Mouse (Mus musculus): ENCODE data around the gene Cbx4. TPM values are rescaled to one million over a fixed set of nuclear protein-coding genes. Genes with fewer than 3 reads are reported as not detected.
"Not testable (repeated sequence)": the region's sequence is repeated elsewhere in the genome, so short reads cannot be mapped to it uniquely, and the experiment has no call there.

Cbx4 gene
- polyA plus RNA-seq, 1 experiment from 2014 or later: 4.8 TPM

- WGBS: 22% methylated on average over 8 of the region's 8 CpGs
- H3K27me3 ChIP-seq (ENCODE audit: control insufficient read depth, insufficient read depth, low read length): no peaks in the 10 kb centered on the region
- no peak overlapping the region for H3K4me2 ChIP-seq (ENCODE audit: low read depth, low read length)
- no peaks in the 10 kb centered on the region; the same call in 1 of the 2 replicates for H3K4me1 ChIP-seq (ENCODE audit: control insufficient read depth, insufficient read depth, low read length)
- no peak overlapping the region for H3K4me3 ChIP-seq (ENCODE audit: low read depth, low read length)
- DNase-seq (ENCODE audit: low spot score): no peak
- no peak for ATAC-seq (replicated peaks; ENCODE audit: insufficient number of reproducible peaks, low FRiP score, low TSS enrichment, low read depth)
- H3K36me3 ChIP-seq (replicated peaks; ENCODE audit: control insufficient read depth, insufficient read depth, low read depth, low read length): no peaks in the 10 kb centered on the region
- H3K27ac ChIP-seq (replicated peaks; ENCODE audit: low read depth, low read length): no peak overlapping the region
- H3K9ac ChIP-seq (replicated peaks; ENCODE audit: low read length): no peak overlapping the region
- no peaks in the 10 kb centered on the region for H3K9me3 ChIP-seq (replicated peaks; ENCODE audit: control insufficient read depth, low read length)
Measured at GRCm38 (mm10) chr11:119105748-119106147, 19.7 kb upstream of the Cbx4 start.

- Histone ChIP-seq H3K4me2 (ENCODE audit: low read depth, low read length) (no peak overlapping the region), H3K36me3 (replicated peaks; ENCODE audit: control insufficient read depth, insufficient read depth, low read depth, low read length) (no peaks in the 10 kb centered on the region), H3K27me3 (ENCODE audit: control insufficient read depth, insufficient read depth, low read length) (no peaks in the 10 kb centered on the region), H3K9me3 (replicated peaks; ENCODE audit: control insufficient read depth, low read length) (no peaks in the 10 kb centered on the region), H3K4me3 (ENCODE audit: low read depth, low read length) (no peak overlapping the region), H3K4me1 (ENCODE audit: control insufficient read depth, insufficient read depth, low read length) (no peaks in the 10 kb centered on the region; the same call in 1 of the 2 replicates), H3K27ac (replicated peaks; ENCODE audit: low read depth, low read length) (no peak overlapping the region), H3K9ac (replicated peaks; ENCODE audit: low read length) (no peak overlapping the region)
- 59% methylated on average over 7 of the region's 7 CpGs for WGBS
- ATAC-seq (replicated peaks; ENCODE audit: insufficient number of reproducible peaks, low FRiP score, low TSS enrichment, low read depth) (no peak), DNase-seq (ENCODE audit: low spot score) (no peak)
Measured at GRCm38 (mm10) chr11:119105071-119105609, 19.1 kb upstream of the Cbx4 start.

GRCm38 (mm10) chr11:119103991-119104390 lies 18.0 kb upstream of the Cbx4 start:
- Histone ChIP-seq H3K9ac (replicated peaks; ENCODE audit: low read length) (no peak overlapping the region), H3K4me3 (ENCODE audit: low read depth, low read length) (no peak overlapping the region), H3K4me2 (ENCODE audit: low read depth, low read length) (no peak overlapping the region), H3K4me1 (ENCODE audit: control insufficient read depth, insufficient read depth, low read length) (no peaks in the 10 kb centered on the region; the same call in 1 of the 2 replicates), H3K27ac (replicated peaks; ENCODE audit: low read depth, low read length) (no peak overlapping the region), H3K27me3 (ENCODE audit: control insufficient read depth, insufficient read depth, low read length) (no peaks in the 10 kb centered on the region), H3K36me3 (replicated peaks; ENCODE audit: control insufficient read depth, insufficient read depth, low read depth, low read length) (no peaks in the 10 kb centered on the region), H3K9me3 (replicated peaks; ENCODE audit: control insufficient read depth, low read length) (no peaks in the 10 kb centered on the region)
- WGBS: 85% methylated on average over 3 of the region's 3 CpGs
- no peak for ATAC-seq (replicated peaks; ENCODE audit: insufficient number of reproducible peaks, low FRiP score, low TSS enrichment, low read depth)
- no peak for DNase-seq (ENCODE audit: low spot score)

- not testable (repeated sequence) for H3K27ac ChIP-seq (replicated peaks; ENCODE audit: low read depth, low read length); H3K9ac ChIP-seq (replicated peaks; ENCODE audit: low read length); H3K27me3 ChIP-seq (ENCODE audit: control insufficient read depth, insufficient read depth, low read length); H3K36me3 ChIP-seq (replicated peaks; ENCODE audit: control insufficient read depth, insufficient read depth, low read depth, low read length); H3K4me1 ChIP-seq (ENCODE audit: control insufficient read depth, insufficient read depth, low read length); H3K4me3 ChIP-seq (ENCODE audit: low read depth, low read length); H3K4me2 ChIP-seq (ENCODE audit: low read depth, low read length); H3K9me3 ChIP-seq (replicated peaks; ENCODE audit: control insufficient read depth, low read length); DNase-seq (ENCODE audit: low spot score); ATAC-seq (replicated peaks; ENCODE audit: insufficient number of reproducible peaks, low FRiP score, low TSS enrichment, low read depth)
- 75% methylated on average over 4 of the region's 4 CpGs for WGBS
Measured at GRCm38 (mm10) chr11:119100355-119100754, 14.3 kb upstream of the Cbx4 start.

GRCm38 (mm10) chr11:119098202-119098601 lies 12.2 kb upstream of the Cbx4 start:
- ATAC-seq (replicated peaks; ENCODE audit: insufficient number of reproducible peaks, low FRiP score, low TSS enrichment, low read depth): no peak
- WGBS: 68% methylated on average over 4 of the region's 4 CpGs

GRCm38 (mm10) chr11:119095441-119095840 lies 9.4 kb upstream of the Cbx4 start:
- ATAC-seq (replicated peaks; ENCODE audit: insufficient number of reproducible peaks, low FRiP score, low TSS enrichment, low read depth) (no peak), DNase-seq (ENCODE audit: low spot score) (no peak)
- 47% methylated on average over 3 of the region's 3 CpGs for WGBS
- Histone ChIP-seq H3K4me3 (ENCODE audit: low read depth, low read length) (no peak overlapping the region), H3K9me3 (replicated peaks; ENCODE audit: control insufficient read depth, low read length) (no peaks in the 10 kb centered on the region), H3K27ac (replicated peaks; ENCODE audit: low read depth, low read length) (no peak overlapping the region), H3K36me3 (replicated peaks; ENCODE audit: control insufficient read depth, insufficient read depth, low read depth, low read length) (no peaks in the 10 kb centered on the region), H3K4me1 (ENCODE audit: control insufficient read depth, insufficient read depth, low read length) (no peaks in the 10 kb centered on the region; the same call in 1 of the 2 replicates), H3K9ac (replicated peaks; ENCODE audit: low read length) (no peak overlapping the region), H3K4me2 (ENCODE audit: low read depth, low read length) (no peak overlapping the region), H3K27me3 (ENCODE audit: control insufficient read depth, insufficient read depth, low read length) (peaks cover 5% of the 10 kb centered on the region)

More at GRCm38 (mm10) chr11:119098202-119098601, 12.2 kb upstream of the Cbx4 start:
- Histone ChIP-seq H3K36me3 (replicated peaks; ENCODE audit: control insufficient read depth, insufficient read depth, low read depth, low read length) (no peaks in the 10 kb centered on the region), H3K4me3 (ENCODE audit: low read depth, low read length) (no peak overlapping the region), H3K4me1 (ENCODE audit: control insufficient read depth, insufficient read depth, low read length) (no peaks in the 10 kb centered on the region), H3K27me3 (ENCODE audit: control insufficient read depth, insufficient read depth, low read length) (peaks cover 3% of the 10 kb centered on the region; the same call in 1 of the 2 replicates), H3K27ac (replicated peaks; ENCODE audit: low read depth, low read length) (no peak overlapping the region), H3K9me3 (replicated peaks; ENCODE audit: control insufficient read depth, low read length) (no peaks in the 10 kb centered on the region), H3K4me2 (ENCODE audit: low read depth, low read length) (no peak overlapping the region), H3K9ac (replicated peaks; ENCODE audit: low read length) (no peak overlapping the region)
- DNase-seq (ENCODE audit: low spot score): no peak

GRCm38 (mm10) chr11:119093322-119093721 lies 7.3 kb upstream of the Cbx4 start:
- Histone ChIP-seq H3K9ac (replicated peaks; ENCODE audit: low read length) (no peak overlapping the region), H3K4me1 (ENCODE audit: control insufficient read depth, insufficient read depth, low read length) (peaks cover 8% of the 10 kb centered on the region), H3K9me3 (replicated peaks; ENCODE audit: control insufficient read depth, low read length) (no peaks in the 10 kb centered on the region), H3K4me2 (ENCODE audit: low read depth, low read length) (no peak overlapping the region), H3K27me3 (ENCODE audit: control insufficient read depth, insufficient read depth, low read length) (peaks cover 25% of the 10 kb centered on the region), H3K27ac (replicated peaks; ENCODE audit: low read depth, low read length) (no peak overlapping the region), H3K36me3 (replicated peaks; ENCODE audit: control insufficient read depth, insufficient read depth, low read depth, low read length) (no peaks in the 10 kb centered on the region), H3K4me3 (ENCODE audit: low read depth, low read length) (no peak overlapping the region)
- 43% methylated on average over 1 of the region's 1 CpGs for WGBS
- ATAC-seq (replicated peaks; ENCODE audit: insufficient number of reproducible peaks, low FRiP score, low TSS enrichment, low read depth) (no peak), DNase-seq (ENCODE audit: low spot score) (no peak)

- Histone ChIP-seq H3K4me2 (ENCODE audit: low read depth, low read length) (no peak overlapping the region), H3K36me3 (replicated peaks; ENCODE audit: control insufficient read depth, insufficient read depth, low read depth, low read length) (no peaks in the 10 kb centered on the region), H3K9me3 (replicated peaks; ENCODE audit: control insufficient read depth, low read length) (no peaks in the 10 kb centered on the region), H3K4me3 (ENCODE audit: low read depth, low read length) (no peak overlapping the region), H3K9ac (replicated peaks; ENCODE audit: low read length) (no peak overlapping the region), H3K4me1 (ENCODE audit: control insufficient read depth, insufficient read depth, low read length) (peaks cover 10% of the 10 kb centered on the region), H3K27ac (replicated peaks; ENCODE audit: low read depth, low read length) (no peak overlapping the region), H3K27me3 (ENCODE audit: control insufficient read depth, insufficient read depth, low read length) (peaks cover 35% of the 10 kb centered on the region)
- WGBS: 75% methylated on average over 3 of the region's 3 CpGs
- ATAC-seq (replicated peaks; ENCODE audit: insufficient number of reproducible peaks, low FRiP score, low TSS enrichment, low read depth) (no peak), DNase-seq (ENCODE audit: low spot score) (no peak)
Measured at GRCm38 (mm10) chr11:119092286-119092685, 6.3 kb upstream of the Cbx4 start.

Measured in embryonic facial prominence, embryonic 11.5 days (tissue).